Mouse (Mus musculus) thymus, postnatal 14 days (tissue): ENCODE measurements around the gene Lhx5.

Source experiments
- DNase-seq: peaks from one replicate; pipeline ENCODE4 v3.0.0; 2021

Gene Lhx5

GRCm38 (mm10) chr5:120467026-120467425 lies 35.5 kb downstream of the Lhx5 start:
- DNase-seq: no peak

GRCm38 (mm10) chr5:120468336-120468735 lies 36.8 kb downstream of the Lhx5 start:
- DNase-seq: no peak

GRCm38 (mm10) chr5:120468830-120469229 lies 37.3 kb downstream of the Lhx5 start:
- no peak for DNase-seq

- DNase-seq: no peak
These were observed 40.0 kb downstream of the Lhx5 start for GRCm38 (mm10) chr5:120471538-120471937.

GRCm38 (mm10) chr5:120472770-120473169 lies 41.3 kb downstream of the Lhx5 start, which contains the start of gene Sdsl:
Gene Sdsl, minus strand, starts transcription at chr5:120472810.
- DNase-seq: no peak

GRCm38 (mm10) chr5:120473361-120473760 lies 41.9 kb downstream of the Lhx5 start:
- DNase-seq: no peak

- no peak for DNase-seq
These were observed 44.4 kb downstream of the Lhx5 start for GRCm38 (mm10) chr5:120475861-120476260.

GRCm38 (mm10) chr5:120476296-120476695 lies 44.8 kb downstream of the Lhx5 start, which contains the start of gene Sds:
Gene Sds, plus strand, starts transcription at chr5:120476526.
- DNase-seq: no peak

- no peak for DNase-seq
These were observed 46.5 kb downstream of the Lhx5 start for GRCm38 (mm10) chr5:120477993-120478392.

- DNase-seq: peak; percentile 20
These were observed 48.0 kb downstream of the Lhx5 start for GRCm38 (mm10) chr5:120479538-120479937.

- DNase-seq: no peak
These were observed 49.7 kb downstream of the Lhx5 start for GRCm38 (mm10) chr5:120481205-120481604.

GRCm38 (mm10) chr5:120483399-120483798 lies 51.9 kb downstream of the Lhx5 start:
- DNase-seq: no peak

GRCm38 (mm10) chr5:120487844-120488243 lies 56.3 kb downstream of the Lhx5 start:
- DNase-seq: no peak

- DNase-seq: no peak
These were observed 59.2 kb downstream of the Lhx5 start for GRCm38 (mm10) chr5:120490679-120491192.
